Mouse (Mus musculus): Measurements from ENCODE around the gene Glp2r. TPM values are rescaled to one million over a fixed set of nuclear protein-coding genes. Genes with fewer than 3 reads are reported as not detected.

The Glp2r gene
- total RNA-seq, 2 experiments from 2014 or later = 0.04 to 0.11 TPM

DNA sequence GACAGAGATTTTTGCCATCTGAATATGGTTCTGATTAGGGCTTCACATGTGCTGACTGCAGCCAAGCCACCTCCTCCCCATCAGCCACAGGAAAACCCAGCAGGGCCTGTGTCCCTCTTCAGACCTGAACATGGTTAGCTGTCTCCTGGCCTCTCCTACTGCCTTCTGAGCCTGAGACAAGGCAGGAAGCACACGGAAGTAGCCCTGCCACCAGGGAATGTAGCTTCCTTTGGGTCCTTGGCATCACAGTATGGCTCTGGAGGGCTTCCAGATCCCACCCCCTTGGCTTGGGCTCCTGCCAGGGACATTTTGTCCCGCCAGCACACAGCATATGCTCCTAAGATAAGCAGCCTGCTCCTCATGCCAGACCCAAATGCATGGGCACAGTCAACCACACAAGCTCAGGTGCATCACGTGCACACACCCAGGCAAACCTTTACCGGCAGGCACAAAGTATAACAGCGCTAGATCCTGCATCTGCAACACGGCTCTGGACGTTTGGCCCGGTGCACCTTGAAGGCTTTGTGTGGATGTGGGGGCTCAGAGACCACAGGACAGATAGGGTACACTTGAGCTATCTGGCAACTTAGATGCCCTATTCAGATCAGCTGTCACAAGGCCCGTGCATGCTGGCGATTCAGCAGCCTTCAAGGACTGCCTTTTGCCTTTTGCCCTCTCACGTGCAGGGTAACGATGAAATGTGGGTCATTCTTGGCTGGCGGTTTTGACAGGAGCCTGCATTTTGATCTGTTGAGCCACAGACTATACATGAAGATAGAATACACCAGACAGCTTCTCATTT is 103.2 kb downstream of the Glp2r start:
- intact Hi-C loops (cut with DNase I; ENCODE audit: low total_unique reads) = no loop called here
- DNase-seq = no peak

DNA sequence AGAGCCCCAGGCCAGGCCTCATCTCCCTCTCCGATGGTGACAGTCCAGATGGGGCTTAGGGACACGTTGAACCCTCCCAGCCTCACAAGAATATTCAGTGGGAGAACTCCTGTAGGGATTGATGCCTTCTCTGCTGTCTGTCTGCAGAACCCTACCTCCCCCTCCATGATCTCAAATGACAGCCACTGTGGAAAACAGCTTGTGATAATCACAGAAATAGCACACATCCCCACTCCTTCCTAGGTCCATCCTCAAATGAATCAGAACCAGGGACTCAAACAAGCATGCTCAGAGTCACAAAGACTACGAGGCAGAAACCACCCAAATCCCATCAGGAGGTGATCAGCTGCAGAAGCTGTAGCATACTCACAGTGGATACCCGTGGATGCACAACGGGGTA is 104.8 kb downstream of the Glp2r start:
- intact Hi-C loops (cut with DNase I; ENCODE audit: low total_unique reads) = no loop called here

DNA sequence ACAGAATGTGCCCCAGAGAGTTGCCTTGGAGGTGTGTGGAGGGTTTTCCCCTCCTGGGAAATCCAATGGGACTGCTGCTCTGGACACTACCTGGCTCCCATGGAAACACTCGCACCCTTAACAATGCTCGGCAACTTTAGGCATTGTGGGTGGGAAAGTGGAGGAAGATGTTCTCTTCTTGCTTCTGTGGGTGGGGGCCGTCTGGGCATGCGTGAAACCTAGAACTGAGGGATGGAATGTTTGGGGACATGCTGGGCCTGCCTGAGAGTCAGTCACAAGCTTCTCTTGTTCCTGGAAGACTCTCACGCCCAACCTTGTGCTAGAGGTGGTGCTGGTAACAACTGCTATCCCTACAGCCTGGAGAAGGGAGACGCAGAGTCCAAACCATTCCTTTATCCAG is 106.0 kb downstream of the Glp2r start:
- no peak for DNase-seq
- intact Hi-C loops (cut with DNase I; ENCODE audit: low total_unique reads) = no loop called here

More for the DNA sequence above, 104.8 kb downstream of the Glp2r start:
- no peak for DNase-seq

DNA sequence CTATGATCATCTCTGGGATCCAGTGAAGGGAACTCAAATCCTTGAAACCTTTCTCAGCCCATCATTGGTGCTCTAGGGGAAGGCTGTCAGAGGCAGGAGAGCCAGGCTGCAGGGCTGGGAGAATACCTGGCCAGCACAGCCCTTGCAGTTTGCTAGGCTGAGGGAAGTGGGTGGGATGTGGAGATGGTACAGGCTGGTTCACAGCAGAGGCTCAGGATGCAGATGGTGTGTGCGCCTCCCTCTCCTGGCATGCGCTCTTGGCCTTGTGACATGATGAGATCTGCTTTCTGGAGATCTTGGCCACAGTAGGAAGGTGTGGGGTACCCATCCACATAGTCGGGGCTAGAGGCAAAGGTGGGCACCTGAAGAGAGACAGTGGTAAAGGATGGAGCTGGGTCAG is 106.7 kb downstream of the Glp2r start:
- DNase-seq = no peak
- intact Hi-C loops (cut with DNase I; ENCODE audit: low total_unique reads) = no loop called here

DNA sequence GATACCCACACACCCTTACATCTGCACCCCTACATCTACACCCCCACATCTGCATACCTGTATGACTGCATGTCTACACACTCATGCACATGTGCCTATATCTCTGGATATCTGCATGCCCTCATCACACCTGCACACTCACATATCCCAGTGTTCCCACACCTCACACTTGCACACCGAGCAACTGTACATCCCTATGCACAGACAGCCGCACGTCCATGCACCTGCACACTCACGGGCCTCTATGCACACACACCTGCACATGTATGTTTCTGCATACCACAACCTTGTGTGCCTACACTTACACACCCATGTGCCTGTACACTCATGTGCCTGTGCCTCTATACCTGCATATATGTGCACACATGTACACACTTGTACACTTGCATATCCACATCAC is 107.5 kb downstream of the Glp2r start:
- DNase-seq = no peak
- intact Hi-C loops (cut with DNase I; ENCODE audit: low total_unique reads) = no loop called here

DNA sequence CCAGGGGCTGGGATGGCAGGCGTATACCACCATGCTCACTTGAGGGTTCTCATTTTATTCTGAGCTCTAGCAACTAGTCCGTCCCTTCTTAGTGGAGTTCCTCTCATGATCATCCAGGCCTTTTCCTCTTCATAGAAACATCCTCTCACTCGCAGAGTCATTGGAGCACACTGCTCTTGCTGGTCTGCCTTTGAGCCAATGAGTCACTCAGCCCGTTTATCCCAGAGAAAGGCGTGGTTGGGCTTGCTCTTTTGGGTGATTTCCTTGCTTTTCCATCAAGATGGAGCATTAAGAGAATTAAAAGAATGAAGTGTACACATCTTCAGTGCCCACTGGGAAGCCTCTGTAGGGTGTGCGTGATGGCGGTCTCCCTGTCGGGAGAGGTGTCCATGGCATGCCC is 109.5 kb downstream of the Glp2r start:
- intact Hi-C loops (cut with DNase I; ENCODE audit: low total_unique reads) = loop anchor here (2.0 kb wide), 1 partner anchor 13 kb away; no protein-coding TSS in a partner anchor

DNA sequence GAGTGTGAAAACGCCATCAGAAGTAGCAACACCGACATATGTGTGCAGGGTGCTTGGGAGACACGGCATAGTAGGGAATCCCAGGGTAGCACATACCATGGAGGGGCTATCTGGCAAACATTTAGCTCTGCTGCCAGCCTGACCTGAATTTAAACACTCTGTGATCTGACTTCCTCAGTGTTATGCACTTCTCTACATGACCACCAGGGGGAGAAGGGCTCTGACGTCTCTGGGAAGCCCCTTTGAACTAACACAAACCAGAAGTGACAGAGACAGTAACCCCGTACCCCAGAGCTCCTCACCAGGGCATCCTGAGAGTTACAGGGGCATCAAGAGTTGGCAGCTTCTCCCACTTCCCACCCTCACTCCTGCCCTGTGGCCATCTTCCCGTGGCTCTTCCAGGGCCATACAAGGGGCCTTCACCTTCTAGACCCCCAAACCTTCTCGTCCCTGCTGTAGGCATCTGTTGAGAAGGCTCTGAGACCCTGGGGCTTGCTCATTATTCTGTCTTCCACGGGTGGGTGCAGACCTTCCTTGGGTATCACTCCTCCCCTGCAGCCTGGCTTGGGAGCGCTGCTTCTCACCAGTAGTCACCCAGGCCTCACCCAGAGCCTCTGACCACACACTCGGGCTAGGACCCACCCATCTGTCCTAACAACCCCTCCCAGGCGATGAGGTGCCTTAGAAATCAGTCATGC is 113.1 kb downstream of the Glp2r start:
- intact Hi-C loops (cut with DNase I; ENCODE audit: low total_unique reads) = no loop called here
- peak; percentile 24 for DNase-seq

More for the DNA sequence above, 109.5 kb downstream of the Glp2r start:
- no peak for DNase-seq

DNA sequence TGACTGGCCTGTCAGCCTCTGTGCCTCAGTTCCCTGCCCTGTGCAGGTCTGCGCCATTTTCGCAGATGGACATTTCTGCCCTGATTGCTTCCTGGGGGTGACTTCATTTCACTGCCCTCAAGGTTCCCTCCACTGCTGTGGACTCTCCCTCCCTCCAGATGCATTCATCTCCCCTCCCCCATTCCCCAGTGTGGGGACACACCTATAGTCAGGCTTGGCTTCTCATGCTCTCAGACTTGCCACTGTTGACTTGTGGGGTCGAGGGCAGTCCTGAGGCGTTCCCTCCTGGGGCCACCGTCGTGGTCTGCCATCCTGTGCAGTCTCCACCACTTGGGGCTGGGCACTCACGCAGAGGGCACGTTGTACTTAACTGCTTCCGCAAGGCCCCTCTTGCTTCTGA is 114.1 kb downstream of the Glp2r start:
- DNase-seq = no peak
- intact Hi-C loops (cut with DNase I; ENCODE audit: low total_unique reads) = no loop called here

DNA sequence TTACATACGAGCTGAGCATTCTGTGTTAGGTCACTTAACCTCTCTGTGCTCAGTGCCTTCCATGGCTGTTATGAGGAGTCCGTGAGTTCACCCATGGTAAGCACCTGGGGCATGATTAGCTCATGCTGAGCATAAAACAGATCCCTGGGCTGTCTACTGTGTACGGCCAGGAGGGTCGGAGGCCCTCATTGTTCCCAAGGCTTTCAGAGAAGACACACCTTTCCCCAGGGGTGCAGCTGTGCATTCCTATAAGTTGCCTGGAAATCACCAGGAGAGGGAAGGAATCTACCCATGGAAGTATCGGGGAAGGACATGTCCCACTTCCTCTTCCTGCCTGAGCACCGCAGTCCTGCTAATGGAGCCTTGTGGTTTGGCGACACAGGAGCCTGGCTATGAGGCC is 114.6 kb downstream of the Glp2r start:
- intact Hi-C loops (cut with DNase I; ENCODE audit: low total_unique reads) = no loop called here
- no peak for DNase-seq

DNA sequence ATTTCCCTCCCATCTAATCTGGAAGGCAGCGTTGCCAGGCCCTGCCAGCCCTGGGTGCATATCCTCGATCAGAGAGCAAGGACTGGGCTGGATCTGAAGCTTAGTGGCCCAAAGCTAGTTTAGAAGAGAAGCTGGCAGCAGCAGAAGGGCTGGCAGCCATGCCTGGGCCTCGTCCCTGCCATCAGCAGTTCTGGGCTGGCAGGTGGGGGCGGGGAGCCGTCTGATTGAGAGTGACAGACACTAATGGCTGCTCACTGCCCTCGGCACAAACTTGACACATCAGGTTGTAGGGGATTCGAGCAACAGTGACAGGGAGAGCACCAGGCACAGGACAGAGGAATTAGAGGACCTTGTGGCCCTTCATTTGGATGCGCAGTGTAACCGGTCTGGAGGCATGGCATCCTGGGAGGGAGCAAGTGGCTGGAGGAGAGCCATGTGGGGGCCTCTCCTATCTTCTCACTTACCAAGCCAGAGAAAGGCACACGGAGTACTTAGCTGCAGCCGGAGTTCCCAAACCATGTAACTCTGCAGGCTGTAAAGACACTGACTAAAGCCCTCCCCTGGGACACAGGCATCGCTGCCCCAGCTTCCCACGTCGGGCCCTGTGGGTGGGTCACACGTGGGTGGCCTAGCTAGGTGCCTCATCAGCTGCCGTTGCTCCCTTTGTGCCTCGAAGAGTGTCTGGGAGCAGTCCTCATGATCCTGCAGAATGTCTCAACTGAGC is 115.6 kb downstream of the Glp2r start:
- peak; percentile 63 for DNase-seq
- intact Hi-C loops (cut with DNase I; ENCODE audit: low total_unique reads) = no loop called here

DNA sequence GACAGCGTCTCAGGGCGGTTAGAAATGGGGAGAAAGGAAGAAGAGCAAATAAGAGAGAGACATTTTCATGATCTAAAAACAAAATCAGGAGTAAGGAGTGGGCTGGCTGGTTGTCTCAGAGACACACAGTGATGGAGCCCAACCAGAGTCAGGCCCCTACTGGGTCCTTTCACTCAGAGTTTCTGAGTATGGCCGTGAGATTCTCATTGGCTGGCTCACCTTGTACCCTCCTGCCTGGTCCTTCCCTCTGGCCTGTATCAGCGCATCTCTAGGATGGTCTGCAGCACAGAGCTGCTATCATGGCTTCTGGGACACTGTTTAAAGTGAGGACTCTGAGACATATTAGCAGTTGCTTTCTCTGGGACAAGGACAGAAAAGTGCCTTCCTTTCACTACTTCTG is 116.4 kb downstream of the Glp2r start:
- intact Hi-C loops (cut with DNase I; ENCODE audit: low total_unique reads) = no loop called here
- no peak for DNase-seq

DNA sequence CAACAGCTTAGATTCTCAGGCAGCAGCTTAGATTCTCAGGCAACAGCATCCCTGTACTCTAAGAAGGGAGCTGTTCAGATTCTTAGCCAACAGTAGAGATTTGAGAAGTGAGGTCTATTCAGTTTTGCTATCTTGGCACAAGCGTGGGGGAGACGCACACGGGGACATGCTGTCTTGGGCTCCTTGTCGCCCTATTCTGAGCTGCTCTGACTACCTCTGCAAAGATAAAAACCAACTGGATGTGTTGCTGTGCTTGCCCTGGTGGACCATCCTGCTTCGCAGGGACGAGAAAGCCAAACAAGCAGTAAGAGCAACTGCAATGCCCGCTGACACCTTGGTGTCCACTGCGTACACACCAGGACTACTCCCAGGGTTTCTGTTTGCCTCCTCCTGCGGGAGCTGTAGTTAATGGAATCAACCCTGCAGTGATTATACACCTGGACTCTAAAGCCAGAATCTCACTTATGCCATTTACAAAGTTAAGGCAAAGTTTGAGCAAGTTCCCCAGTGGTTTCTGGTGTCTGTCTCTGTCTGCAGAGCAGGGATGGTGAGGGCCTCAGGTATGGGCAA is 117.3 kb downstream of the Glp2r start:
- DNase-seq = no peak
- intact Hi-C loops (cut with DNase I; ENCODE audit: low total_unique reads) = no loop called here

DNA sequence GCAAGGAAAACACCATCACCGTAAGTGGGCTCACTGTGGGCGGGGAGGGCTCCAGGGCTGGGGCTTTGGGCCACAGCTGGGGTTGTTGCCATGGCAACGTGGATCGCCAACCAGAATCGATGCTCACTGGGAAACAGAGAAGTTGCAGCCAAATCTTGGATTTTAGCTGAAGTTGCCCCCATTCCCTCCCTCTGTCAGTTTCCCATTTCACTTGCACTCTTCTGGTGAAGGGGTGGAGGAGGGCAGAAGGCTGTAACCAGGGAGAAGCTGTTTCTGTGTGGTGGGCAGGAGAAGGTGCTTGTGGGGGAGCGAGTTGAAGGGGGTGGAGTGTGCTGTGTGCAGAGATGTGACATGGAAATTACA is 118.1 kb downstream of the Glp2r start:
- intact Hi-C loops (cut with DNase I; ENCODE audit: low total_unique reads) = no loop called here
- no peak for DNase-seq

DNA sequence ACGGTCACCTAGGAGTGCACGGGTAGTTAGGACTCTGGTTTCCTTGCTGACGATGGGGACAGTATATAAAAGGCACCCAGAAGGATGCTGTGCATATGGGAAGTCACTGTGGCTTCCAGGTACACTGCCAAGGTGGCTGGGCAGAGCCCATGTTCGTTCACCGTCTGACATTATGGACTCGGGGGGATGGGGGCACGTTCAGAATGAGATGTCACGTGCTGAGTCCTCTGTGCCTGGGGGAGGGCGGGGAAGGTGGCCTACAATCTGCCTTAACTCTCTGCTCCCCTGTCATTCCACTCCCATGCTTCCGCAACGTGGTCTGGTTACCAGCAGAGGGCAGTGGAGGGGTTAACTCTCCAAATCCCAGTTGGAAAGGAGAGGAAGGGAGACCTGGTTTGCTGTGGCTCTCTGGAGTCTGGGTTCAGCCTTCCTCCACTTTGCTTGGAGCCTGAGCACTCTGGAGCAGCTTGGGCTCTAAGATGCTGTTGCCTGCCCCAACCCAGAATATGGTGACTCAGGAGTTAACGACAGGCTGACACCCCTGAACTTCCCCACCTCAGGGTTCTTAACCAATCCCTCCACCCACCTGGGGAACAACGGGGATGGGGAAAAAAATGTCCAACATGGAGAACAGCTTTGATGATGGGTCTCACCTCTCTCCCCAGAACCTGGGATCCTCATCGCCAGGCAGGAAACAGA is 118.6 kb downstream of the Glp2r start:
- DNase-seq = no peak
- intact Hi-C loops (cut with DNase I; ENCODE audit: low total_unique reads) = no loop called here

DNA sequence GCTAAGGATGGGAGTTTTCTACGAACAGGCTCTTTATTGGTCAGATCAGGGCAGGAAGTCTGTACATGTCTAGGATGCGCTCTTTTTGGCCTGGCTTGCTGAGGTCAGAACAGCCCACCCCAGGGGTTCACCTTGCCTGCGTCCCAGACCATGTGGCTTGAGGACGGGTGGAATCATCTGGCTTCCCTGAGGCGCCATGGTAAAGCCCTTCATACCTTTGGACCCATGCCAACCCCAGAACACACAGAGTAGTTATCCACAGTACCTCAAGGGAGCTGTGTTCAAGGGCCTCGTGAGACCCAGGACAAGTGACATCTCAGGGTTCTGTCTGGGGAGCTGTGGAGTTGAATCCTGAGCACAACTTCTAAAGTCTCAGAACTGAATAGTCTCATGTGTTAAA is 119.2 kb downstream of the Glp2r start:
- intact Hi-C loops (cut with DNase I; ENCODE audit: low total_unique reads) = no loop called here
- no peak for DNase-seq

DNA sequence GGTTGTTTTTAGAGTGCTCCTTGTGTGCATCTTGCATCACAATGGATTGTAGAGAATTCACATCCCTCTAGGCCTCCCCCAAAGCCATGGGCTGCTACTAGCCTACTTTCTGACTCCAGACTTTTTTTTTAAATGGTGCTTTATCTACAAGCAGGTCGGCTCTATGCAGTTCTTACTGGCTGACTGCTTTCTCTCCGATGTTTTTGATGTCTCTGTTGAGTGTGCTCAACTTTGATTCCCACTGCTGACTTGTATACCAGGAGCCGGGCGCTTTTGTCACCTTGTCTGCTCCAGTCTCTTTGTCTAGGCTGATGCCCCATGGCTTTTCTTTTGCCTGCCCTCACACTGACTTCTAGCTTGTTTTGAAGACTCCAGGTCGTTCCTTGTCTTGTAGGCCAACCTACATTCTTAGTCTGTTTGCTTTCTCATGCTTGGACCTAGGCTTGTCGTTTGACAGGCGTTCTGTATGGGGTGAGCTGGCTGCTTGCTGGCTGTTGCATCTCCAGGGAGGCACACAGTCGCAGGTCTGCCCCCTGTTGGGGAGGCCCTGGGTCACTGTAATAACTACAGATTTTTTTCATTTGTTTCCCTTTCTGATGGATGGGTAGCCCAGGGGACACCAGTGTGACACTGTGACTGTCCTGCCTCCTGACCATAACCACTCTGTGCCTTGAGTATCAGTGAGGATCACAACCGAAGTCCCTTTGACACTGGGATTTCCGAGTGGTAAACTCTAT is 120.8 kb downstream of the Glp2r start:
- intact Hi-C loops (cut with DNase I; ENCODE audit: low total_unique reads) = loop anchor here (5.0 to 10.0 kb wide), 3 partner anchors 115 to 273 kb away; no protein-coding TSS in a partner anchor

DNA sequence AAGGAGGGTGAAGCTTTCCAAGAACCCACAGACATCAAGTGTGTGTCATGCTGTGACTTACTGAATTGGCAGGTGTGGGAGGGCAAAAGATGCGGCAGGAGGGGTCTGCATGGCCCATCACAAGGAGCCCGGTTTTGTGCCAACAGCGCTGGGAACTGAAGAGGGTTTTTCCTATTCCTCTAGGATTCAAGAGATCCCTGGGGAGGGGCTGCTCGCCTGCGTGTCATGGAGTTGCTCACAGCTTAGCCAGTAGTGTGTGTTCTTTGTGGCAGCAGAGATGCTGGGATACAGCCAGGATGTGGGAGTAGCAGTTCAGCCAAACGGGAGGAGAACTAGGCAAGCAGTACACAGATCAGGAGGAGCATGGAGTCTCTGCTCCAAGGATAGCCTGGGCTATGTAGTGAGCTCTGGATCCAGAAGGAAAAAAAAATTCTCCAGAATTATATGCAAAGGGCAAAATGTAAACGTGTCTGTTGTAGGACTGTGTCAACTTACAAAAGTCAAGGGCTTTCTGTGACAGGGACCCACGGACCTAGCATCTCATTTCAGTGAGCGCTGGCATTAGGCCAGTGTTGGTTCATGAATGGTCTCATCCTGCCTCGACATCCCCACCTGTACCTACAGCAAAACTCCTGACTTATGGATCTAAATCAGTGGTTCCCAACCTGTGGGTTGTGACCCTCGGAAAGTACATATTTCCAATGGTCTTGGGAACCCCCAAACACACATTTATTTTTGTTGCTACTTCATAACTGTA is 122.1 kb downstream of the Glp2r start:
- peak; percentile 28 for DNase-seq
- intact Hi-C loops (cut with DNase I; ENCODE audit: low total_unique reads) = loop anchor here (5.0 to 10.0 kb wide), 3 partner anchors 114 to 272 kb away; no protein-coding TSS in a partner anchor

More for the DNA sequence above, 120.8 kb downstream of the Glp2r start:
- DNase-seq = no peak

DNA sequence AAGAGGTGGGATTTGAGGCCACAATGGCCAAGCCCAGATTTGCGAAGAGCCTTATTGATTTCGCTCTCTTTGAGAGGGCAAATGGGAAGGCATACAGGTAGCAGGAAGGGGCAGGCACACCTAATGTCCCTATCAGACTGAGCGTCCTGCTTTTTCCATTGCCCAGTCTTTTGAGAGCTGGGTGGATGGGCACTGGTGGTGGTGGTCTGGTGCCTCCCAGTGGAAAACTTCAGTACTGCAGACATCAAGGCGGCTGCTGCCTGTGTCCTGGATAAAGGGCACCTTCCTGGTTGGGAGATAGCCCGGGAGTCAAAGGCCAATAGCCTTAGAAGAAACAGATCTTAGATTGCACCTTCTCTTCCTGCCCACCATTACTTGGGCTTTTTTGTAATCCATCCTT is 123.2 kb downstream of the Glp2r start:
- intact Hi-C loops (cut with DNase I; ENCODE audit: low total_unique reads) = loop anchor here (5.0 to 10.0 kb wide), 3 partner anchors 113 to 270 kb away; no protein-coding TSS in a partner anchor
- DNase-seq = peak; percentile 72

All from gastrocnemius, postnatal 14 days (tissue).